Mouse (Mus musculus) liver, embryonic 12.5 days (tissue): ENCODE results near the gene Zbtb38. TPM values are rescaled to one million over a fixed set of nuclear protein-coding genes. Genes with fewer than 3 reads are reported as not detected.

Experiments
- ATAC-seq: fragments of 200-750 bp; cut with Nextera tagmentation; 2 replicates; pipeline ENCODE4 v1.8.0; 2017; ENCODE audit warnings: moderate number of reproducible peaks, mild to moderate bottlenecking, moderate library complexity
- H3K27ac ChIP-seq: fragments of 300-500 bp; sonication (generic); 2 replicates; pipeline ENCODE4 v1.5.1; 2016; ENCODE audit warnings: mild to moderate bottlenecking
- H3K27me3 ChIP-seq: fragments of 300-500 bp; sonication (generic); replicated peaks from 2 replicates; pipeline ENCODE4 v1.6.1; 2016; ENCODE audit warnings: mild to moderate bottlenecking, moderate library complexity
- H3K36me3 ChIP-seq: fragments of 300-500 bp; sonication (generic); 2 replicates; pipeline ENCODE4 v1.6.1; 2016; ENCODE audit warnings: mild to moderate bottlenecking, moderate library complexity
- H3K4me1 ChIP-seq: fragments of 300-500 bp; sonication (generic); 2 replicates; pipeline ENCODE4 v1.6.1; 2016
- H3K4me2 ChIP-seq: fragments of 300-500 bp; sonication (generic); 2 replicates; pipeline ENCODE4 v1.6.1; 2016; ENCODE audit warnings: mild to moderate bottlenecking, moderate library complexity
- H3K4me3 ChIP-seq: fragments of 300-500 bp; sonication (generic); 2 replicates; pipeline ENCODE4 v1.5.1; 2016; ENCODE audit warnings: mild to moderate bottlenecking, moderate library complexity
- H3K9ac ChIP-seq: fragments of 300-500 bp; sonication (generic); 2 replicates; pipeline ENCODE4 v1.6.1; 2016; ENCODE audit warnings: mild to moderate bottlenecking, moderate library complexity
- H3K9me3 ChIP-seq: fragments of 300-500 bp; sonication (generic); replicated peaks from 2 replicates; pipeline ENCODE4 v1.6.1; 2016; ENCODE audit warnings: mild to moderate bottlenecking, moderate library complexity
- WGBS: fragments of 180-500 bp; shearing (Covaris S2); methylation state at CpG from one replicate; pipeline ENCODE4 v1.1.7; 2016; ENCODE audit not compliant: insufficient replicate concordance; 5-methylcytosine and 5-hydroxymethylcytosine counted together
- polyA plus RNA-seq: library from polyadenylated mRNA; unstranded; fragments of >200 nt; fragmentation: Nextera tagmentation; extraction: Ambion mirVana; gene quantifications from 2 replicates; pipeline ENCODE4 v1.2.1, GENCODE M21; 2016

Zbtb38 gene
- polyA plus RNA-seq, 1 experiment from 2014 or later = 7.0 TPM

DNA sequence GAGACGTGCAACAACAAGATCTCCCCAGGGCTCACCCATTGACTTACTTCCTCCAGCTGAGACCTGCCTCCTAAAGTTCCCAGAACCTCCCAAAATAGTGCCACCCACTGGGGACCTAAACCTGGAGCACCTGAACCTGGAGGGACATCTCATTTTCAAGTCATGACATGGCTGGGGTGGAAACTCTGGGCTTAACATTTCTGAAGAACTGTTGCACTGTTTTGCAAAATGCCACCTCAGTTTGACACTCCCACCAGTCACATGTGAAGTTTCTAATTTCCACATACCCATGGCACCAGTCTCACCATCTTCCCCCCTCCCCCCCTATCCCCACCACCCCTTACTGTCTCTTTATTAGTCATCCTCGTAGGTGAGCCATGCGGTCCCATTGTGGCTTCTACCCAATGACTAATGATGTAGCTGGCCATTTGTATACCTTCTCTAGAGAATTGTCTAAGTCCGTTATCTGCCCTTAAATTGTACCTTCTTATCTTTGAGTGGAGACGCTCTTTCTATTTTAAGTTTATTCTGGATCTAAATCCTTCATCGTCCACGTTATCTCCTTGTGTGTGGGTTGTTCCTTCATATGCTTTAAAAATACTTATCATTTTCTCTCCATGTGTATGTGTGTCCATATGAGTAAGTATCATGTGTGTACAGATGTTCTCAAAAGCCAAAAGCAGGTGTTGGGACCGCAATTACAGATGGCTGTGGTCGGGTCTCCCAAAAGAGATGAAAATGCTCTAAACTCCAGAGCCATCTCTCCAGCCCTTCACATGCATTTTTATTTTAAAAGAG, 4.2 kb upstream of the Zbtb38 start:
- 57% methylated on average over 9 of the region's 9 CpGs for WGBS
- no peak overlapping the region for H3K4me3 ChIP-seq
- no peak overlapping the region for H3K27ac ChIP-seq
- H3K4me1 ChIP-seq = peaks cover 10% of the 10 kb centered on the region
- H3K36me3 ChIP-seq = no peaks in the 10 kb centered on the region
- no peak for ATAC-seq
- no peaks in the 10 kb centered on the region for H3K9me3 ChIP-seq
- no peaks in the 10 kb centered on the region for H3K27me3 ChIP-seq
- no peak overlapping the region for H3K4me2 ChIP-seq
- no peak overlapping the region for H3K9ac ChIP-seq

DNA sequence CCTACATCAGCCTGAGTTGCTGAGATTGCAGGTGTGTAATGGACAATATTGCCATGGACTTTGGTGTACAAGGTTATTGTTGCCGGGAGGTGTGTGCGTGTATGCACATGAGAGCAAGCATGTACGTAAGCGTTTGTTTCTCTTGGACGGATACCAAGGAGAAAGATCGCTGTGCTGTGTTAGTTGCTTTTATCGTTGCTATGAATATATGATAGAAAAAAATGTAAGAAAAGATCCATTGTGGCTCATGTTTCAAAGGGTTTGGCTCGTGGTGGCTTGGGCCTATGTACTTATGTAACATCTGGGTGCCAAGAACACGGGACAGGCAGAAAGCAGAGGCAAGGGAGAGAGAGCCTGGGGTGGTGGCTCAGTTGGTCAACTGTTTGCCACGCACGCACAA, 3.1 kb upstream of the Zbtb38 start:
- no peak overlapping the region for H3K9ac ChIP-seq
- WGBS = 77% methylated on average over 11 of the region's 11 CpGs
- no peak overlapping the region for H3K4me3 ChIP-seq
- peaks cover 10% of the 10 kb centered on the region for H3K4me1 ChIP-seq
- ATAC-seq = no peak
- H3K4me2 ChIP-seq = no peak overlapping the region
- no peaks in the 10 kb centered on the region for H3K27me3 ChIP-seq
- H3K36me3 ChIP-seq = no peaks in the 10 kb centered on the region
- H3K9me3 ChIP-seq = no peaks in the 10 kb centered on the region
- H3K27ac ChIP-seq = no peak overlapping the region

DNA sequence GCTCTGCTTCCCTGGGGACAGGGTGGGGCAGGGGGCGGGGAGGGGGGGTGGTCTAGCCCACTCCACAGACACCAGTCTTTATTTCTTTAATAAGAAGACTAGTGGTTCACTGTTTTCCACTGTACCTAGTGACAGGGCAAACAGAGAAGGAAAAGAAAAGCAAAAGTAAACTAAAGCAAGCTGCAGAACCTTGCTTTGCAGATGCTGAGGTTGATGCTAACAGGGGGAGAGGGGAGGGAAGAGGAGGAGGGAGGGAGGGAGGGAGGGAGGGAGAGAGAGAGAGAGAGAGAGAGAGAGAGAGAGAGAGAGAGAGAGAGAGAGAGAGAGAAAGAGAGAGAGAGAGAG, 2.0 kb upstream of the Zbtb38 start:
- H3K4me2 ChIP-seq = no peak overlapping the region
- no peaks in the 10 kb centered on the region for H3K27me3 ChIP-seq
- no peak overlapping the region for H3K4me3 ChIP-seq
- H3K27ac ChIP-seq = no peak overlapping the region
- H3K36me3 ChIP-seq = no peaks in the 10 kb centered on the region
- H3K9me3 ChIP-seq = no peaks in the 10 kb centered on the region
- ATAC-seq = no peak
- WGBS = 9% methylated on average over 1 of the region's 1 CpGs
- H3K9ac ChIP-seq = no peak overlapping the region
- peaks cover 10% of the 10 kb centered on the region for H3K4me1 ChIP-seq

DNA sequence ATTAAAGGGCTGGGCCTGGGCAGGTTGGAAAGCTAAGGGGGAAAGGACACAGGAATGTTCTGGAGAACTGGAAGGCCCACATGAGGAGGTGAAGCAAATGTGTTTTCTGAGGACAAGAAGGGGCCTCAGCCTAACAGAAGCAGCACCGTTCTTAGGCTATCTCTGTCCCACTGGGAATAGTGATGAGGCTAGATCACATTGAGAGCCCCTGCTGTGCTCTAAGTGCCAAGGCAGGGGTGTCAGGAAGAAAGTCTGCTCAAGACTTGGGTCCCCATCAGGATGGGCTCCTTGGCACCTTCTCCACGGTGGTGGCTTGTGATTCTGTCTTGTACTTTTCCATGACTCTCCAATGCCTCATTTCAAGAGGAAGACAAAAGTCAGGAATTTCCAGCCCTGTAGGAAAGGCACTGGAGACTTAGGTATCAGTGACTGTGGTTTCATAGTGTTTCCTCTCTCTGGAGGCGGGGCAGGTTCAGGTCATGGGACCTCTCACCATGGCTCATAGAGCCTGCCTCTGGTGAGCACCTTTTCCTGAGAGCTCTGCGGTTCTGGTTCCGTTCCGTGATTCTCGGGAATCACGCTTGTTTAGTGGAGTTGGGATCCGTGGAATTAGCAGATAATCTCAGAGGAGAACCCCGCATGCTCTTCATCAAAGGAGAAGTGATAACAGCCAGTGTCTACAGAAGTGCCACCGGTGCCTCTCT, 1.4 kb upstream of the Zbtb38 start:
- H3K9ac ChIP-seq = no peak overlapping the region
- H3K4me1 ChIP-seq = peaks cover 6% of the 10 kb centered on the region; the same call in 1 of the 2 replicates
- no peaks in the 10 kb centered on the region for H3K9me3 ChIP-seq
- no peak overlapping the region for H3K4me2 ChIP-seq
- H3K36me3 ChIP-seq = no peaks in the 10 kb centered on the region
- no peak for ATAC-seq
- no peaks in the 10 kb centered on the region for H3K27me3 ChIP-seq
- no peak overlapping the region for H3K27ac ChIP-seq
- H3K4me3 ChIP-seq = no peak overlapping the region
- 33% methylated on average over 11 of the region's 11 CpGs for WGBS

DNA sequence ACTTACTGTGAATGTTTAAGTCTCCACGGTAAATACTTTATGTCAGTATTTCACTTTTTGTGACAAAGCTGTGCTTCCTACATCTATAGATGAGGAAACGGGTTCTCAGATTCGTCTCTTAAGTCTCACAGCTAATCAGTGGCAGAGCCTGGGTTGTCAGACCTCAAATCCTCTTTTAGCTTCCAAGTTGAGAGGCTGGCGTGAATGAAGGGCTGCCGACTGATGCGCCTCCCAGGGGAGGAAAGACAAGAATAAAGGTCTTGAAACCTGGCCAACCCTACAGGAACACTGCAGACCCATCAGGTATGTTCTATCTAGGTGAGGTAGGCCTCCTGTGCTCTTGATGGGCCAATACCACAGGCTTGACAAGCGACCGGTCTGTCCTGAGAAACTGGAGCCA, 761 bp upstream of the Zbtb38 start:
- H3K4me3 ChIP-seq = no peak overlapping the region
- no peak for ATAC-seq
- no peak overlapping the region for H3K27ac ChIP-seq
- H3K27me3 ChIP-seq = no peaks in the 10 kb centered on the region
- H3K9me3 ChIP-seq = no peaks in the 10 kb centered on the region
- H3K9ac ChIP-seq = no peak overlapping the region
- no peak overlapping the region for H3K4me2 ChIP-seq
- WGBS = 77% methylated on average over 8 of the region's 8 CpGs
- H3K36me3 ChIP-seq = no peaks in the 10 kb centered on the region
- no peaks in the 10 kb centered on the region for H3K4me1 ChIP-seq

DNA sequence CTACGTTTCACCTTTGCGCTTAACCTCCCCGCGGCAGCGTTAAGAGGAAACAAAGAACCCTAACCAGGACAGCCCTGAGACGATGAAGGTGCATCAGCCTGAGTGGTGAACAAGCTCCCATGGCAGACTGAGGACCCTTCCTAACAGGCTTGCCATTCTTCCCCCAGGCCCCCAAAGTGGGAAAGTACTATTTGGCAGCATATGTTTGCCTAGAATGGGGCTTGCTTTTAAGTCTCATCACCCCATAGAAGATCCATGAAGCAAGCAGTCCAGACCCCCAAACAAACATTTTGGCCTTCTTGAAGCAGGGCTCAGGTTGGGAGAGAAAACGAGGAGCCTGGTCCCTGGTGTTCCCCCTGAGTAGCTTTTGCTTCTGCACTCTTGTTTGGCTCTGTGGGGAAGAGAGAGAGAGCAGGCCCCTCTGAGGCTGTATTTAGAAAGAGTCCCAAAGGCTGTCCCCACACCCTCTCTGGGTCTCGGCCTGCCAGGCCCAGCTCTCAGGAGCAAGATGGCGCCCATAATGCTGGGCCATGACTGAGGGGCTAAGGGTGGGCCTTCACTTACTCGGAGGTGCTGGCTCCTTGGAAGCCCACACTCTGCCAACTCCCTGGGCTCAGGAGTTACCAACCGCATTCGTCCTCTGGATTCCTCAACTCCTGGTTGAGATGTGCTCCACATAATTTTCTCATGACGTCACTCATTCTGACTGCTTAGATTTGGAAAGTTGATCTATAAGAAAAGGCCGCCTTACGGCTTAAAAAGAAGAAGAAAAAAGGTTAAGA, 619 bp downstream of the Zbtb38 start:
- WGBS = 81% methylated on average over 15 of the region's 15 CpGs
- Histone ChIP-seq H3K27me3 (no peaks in the 10 kb centered on the region), H3K4me1 (no peaks in the 10 kb centered on the region), H3K9me3 (no peaks in the 10 kb centered on the region), H3K36me3 (no peaks in the 10 kb centered on the region), H3K9ac (no peak overlapping the region), H3K4me2 (no peak overlapping the region), H3K27ac (no peak overlapping the region), H3K4me3 (no peak overlapping the region)
- no peak for ATAC-seq

DNA sequence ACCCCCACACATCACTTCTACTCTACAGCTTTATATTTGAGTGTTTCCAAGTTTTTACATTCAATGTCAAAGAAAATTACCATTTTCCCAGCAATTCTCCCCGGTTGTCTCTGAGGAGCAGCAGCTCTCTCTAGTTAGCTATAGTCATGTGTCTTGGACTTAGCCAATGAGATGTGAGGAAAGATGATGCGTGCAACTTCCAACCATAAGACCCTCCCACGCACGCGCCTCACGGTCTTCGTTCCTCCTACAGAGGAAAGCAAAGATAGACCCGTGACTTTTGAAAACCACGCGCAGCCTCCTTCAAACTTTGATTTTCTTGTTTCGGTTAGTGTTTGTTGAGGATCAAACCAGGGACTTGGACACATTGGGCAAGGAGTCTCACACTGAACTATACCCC, 2.0 kb downstream of the Zbtb38 start:
- no peaks in the 10 kb centered on the region for H3K9me3 ChIP-seq
- no peak overlapping the region for H3K4me2 ChIP-seq
- no peak for ATAC-seq
- no peaks in the 10 kb centered on the region for H3K27me3 ChIP-seq
- no peaks in the 10 kb centered on the region for H3K36me3 ChIP-seq
- no peak overlapping the region for H3K27ac ChIP-seq
- 86% methylated on average over 11 of the region's 11 CpGs for WGBS
- no peak overlapping the region for H3K4me3 ChIP-seq
- H3K4me1 ChIP-seq = no peaks in the 10 kb centered on the region
- no peak overlapping the region for H3K9ac ChIP-seq

DNA sequence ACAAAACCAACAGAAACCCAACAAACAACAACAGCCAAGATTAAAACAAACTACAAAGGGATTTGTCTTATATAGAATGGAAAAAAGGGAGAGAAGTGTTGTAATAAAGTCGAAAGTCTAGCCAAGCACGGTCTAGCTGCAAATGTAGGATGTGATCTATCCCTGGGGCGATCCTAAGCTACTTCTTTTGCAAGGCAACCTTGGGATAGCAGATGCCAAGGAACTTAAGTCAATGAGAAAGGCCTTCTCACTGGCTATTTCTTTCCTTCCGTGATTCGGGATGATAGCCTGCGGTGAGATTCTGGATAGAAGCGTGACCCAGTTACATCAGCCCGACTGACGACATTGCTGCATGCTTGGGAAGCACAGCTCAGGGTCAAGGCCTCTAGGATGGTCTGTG, 6.1 kb downstream of the Zbtb38 start:
- no peak overlapping the region for H3K27ac ChIP-seq
- H3K9me3 ChIP-seq = no peaks in the 10 kb centered on the region
- H3K9ac ChIP-seq = no peak overlapping the region
- WGBS = 83% methylated on average over 9 of the region's 9 CpGs
- no peak overlapping the region for H3K4me2 ChIP-seq
- no peak overlapping the region for H3K4me3 ChIP-seq
- H3K36me3 ChIP-seq = no peaks in the 10 kb centered on the region
- H3K27me3 ChIP-seq = no peaks in the 10 kb centered on the region
- H3K4me1 ChIP-seq = no peaks in the 10 kb centered on the region
- no peak for ATAC-seq

DNA sequence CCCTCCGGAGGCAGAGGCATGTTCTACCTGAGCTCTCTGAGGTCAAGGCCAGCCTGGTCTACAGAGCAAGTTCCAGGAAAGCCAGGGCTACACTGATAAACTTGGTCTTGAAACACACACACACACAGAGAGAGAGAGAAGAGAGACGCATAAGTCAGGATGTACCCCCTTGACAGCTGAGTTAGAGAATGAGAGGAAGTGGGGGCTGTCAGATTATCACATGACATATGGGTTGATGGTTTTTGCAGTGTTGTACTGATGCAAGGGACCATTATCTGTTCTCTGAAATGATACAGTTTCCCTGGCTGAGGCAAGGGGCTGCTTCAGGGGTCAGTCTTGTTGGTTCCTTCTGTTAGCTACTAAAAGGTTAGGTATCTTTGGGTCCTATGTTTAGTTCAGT, 7.7 kb downstream of the Zbtb38 start:
- Histone ChIP-seq H3K27ac (no peak overlapping the region), H3K9ac (no peak overlapping the region), H3K36me3 (no peaks in the 10 kb centered on the region), H3K27me3 (no peaks in the 10 kb centered on the region), H3K4me2 (no peak overlapping the region), H3K4me1 (no peaks in the 10 kb centered on the region), H3K4me3 (no peak overlapping the region), H3K9me3 (no peaks in the 10 kb centered on the region)
- WGBS = 29% methylated on average over 2 of the region's 2 CpGs
- no peak for ATAC-seq

DNA sequence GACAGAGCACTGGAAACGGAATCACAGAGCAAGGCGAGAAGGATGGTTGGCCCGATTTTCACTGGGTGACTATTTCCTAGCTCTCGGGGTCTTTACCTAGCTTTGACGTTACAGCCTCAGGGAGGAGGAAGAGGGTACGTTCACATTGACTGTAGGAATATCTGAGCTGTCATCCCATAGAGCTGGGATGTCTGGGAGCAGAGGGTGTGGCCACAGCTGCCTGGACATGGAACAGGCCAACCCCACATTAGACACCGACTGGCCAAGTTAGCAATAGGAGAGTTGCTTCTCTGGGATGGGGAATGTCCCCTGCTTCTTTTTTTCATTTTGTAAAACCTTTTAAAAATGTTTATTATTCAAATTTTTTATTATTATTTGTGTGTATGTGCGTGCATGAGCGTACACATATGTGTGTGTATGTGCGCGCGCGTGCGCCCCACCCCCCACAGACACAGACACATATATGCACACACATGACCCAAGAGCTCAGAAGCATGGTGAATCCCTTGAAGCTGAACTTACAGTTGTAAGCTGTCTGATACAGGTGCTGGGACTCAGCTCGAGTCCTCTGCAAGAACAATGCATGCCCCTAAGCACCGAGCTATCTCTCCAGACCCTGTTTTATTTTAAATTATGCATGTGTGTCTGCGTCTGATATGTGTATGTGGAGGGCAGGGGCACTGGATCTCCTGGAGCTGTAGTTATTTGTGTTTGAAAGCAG, 11.1 kb downstream of the Zbtb38 start:
- Histone ChIP-seq H3K27ac (no peak overlapping the region), H3K4me2 (no peak overlapping the region), H3K9me3 (no peaks in the 10 kb centered on the region), H3K4me3 (no peak overlapping the region), H3K9ac (no peak overlapping the region), H3K27me3 (no peaks in the 10 kb centered on the region), H3K4me1 (no peaks in the 10 kb centered on the region), H3K36me3 (no peaks in the 10 kb centered on the region)
- 78% methylated on average over 17 of the region's 17 CpGs for WGBS
- no peak for ATAC-seq

DNA sequence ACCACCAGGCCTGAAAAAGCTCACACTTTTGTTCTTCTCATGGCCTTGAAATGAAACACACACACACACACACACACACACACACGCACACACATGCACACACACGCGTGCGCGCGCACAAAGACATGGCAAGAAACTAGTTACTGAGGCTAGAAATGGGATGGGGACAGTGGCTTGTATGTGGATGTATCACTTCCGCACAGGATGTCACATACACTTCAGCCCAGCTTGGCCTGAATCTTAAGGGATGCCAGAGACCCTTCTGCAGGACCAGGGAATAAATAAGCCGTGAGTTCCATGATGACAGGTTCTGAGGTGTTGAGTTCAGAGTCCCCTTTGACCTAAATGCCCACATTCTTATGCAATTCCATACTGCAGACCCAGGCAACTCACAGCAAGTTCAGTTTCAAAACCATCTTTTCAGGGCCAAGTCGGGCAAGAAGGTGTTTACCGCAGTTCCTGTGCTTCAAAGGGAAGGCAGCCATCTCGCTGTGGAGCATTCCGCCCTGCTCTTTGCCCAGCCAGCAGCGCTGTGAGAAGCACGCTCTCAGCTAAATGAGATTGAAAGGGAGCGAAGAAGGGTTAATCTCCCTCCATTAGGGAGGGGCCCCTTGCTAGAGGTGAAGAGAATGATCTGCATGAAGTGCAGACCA, 11.8 kb downstream of the Zbtb38 start:
- Histone ChIP-seq H3K9ac (no peak overlapping the region), H3K27ac (no peak overlapping the region), H3K27me3 (no peaks in the 10 kb centered on the region), H3K4me2 (no peak overlapping the region), H3K4me1 (no peaks in the 10 kb centered on the region), H3K36me3 (no peaks in the 10 kb centered on the region), H3K4me3 (no peak overlapping the region), H3K9me3 (no peaks in the 10 kb centered on the region)
- ATAC-seq = no peak
- 74% methylated on average over 15 of the region's 15 CpGs for WGBS
